Mouse (Mus musculus) right cerebral cortex, postnatal 36 days (tissue): ENCODE measurements at regions not wholly inside any gene's neighbourhood (a gene's known extent, or its start where the extent isn't known, plus 50 kb on each side); places are given as distances from the start of the nearest gene placed in this dataset.
A peak's percentile ranks its signal among the peaks of the same experiment; 100 is the strongest.
"Not testable (repeated sequence)": the region's sequence is repeated elsewhere in the genome, so short reads cannot be mapped to it uniquely, and the experiment has no call there.

Experiments
- DNase-seq, 2 experiments: peaks; one replicate each; pipeline ENCODE4 v3.0.0; 2022; ENCODE audit warnings: low spot score in 2 of 2, mixed read lengths in 1 of 2

DNA sequence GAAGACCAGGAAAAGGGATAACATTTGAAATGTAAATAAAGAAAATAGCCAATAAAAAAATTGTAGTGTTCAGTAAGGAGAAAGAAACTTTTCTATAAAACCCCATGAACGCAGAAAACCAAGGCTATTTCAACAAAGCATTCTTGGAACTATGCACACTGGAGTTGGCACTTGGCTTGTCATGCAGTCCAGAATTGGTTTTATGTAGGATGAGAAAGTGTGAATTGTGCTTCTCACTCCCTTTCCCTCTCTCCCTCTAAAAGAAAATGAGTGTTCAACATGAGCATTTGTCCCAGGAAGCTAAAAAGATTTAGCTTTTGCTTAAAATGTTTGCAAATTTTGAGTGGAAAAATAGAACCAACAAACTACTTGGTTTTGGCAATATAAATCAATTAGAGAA is 841.6 kb upstream of the Adam24 start:
- peak; percentile 9 to 42 for DNase-seq

DNA sequence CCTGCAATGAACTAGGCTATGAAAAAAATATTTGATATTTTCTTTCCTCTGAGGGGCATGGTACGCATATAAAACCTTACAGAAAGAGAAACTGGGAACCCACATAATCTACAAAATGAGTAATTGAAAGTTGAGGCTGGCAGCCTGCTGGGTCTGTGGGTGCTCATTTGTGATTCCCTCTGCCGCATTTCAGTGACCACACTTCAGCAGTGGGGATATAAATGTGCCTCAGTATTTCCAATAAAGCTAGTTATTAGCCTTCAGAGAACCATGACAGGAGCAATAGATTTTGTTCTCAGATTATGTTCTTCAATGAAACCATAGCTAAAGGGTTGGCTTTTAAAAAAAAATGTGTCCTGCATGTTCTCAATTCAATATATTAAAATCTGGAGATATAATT is 828.0 kb upstream of the Adam24 start:
- no peak for DNase-seq

DNA sequence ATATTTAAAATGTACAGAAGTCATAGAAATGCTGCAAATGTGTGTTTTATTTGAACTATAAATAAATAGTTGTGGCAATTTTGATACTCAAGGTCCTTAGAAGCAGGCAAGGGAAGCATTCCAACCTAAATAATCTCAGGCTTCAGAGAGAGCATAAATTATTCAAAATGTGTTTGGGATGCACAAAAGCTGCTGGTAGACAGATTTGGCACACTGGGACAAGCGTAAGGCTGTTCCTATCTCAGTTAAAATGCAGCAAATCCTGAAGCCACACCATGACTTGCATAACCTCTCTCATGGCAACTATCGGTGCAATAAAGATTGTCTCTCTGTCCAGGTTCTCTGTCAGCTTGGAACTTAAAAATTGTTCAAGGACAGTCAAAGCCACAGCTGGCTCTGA is 812.3 kb upstream of the Adam24 start:
- DNase-seq, result no peak

DNA sequence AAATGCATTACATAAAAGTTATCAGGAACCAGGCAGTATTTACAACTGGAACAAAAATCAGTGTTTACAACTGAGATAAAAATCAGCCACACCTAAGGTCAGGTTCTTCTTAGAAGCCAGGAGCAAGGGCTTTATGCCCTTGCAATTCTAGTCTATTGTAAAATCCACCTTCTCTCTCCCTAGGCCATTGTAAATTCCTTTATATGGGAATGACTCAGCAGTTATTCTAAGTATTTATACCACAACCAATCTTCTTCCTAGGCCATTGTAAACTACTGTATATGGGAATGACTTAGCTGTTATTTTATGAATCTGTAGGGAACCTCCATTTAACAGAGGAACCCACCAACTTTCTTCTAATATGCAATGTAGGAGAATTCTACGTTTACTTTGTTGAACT is 772.6 kb upstream of the Adam24 start:
- DNase-seq, result no peak

DNA sequence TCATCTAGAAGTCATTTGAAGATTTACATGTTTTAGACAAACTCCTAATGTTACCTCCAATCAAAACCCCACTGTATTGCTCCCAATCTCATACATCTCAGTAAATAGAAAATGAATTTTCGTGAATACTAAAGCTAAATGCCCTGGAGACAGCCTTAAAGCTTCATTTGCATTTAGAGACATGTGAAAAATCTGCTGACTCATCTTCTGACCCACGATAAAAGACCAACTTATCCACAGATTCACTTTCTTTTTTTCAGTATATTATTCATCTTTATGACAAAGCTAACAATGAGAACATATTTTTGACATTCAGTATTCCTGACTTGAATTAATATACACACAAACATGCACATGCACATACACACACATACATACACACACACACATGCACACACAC is 762.0 kb upstream of the Adam24 start:
- no peak for DNase-seq

DNA sequence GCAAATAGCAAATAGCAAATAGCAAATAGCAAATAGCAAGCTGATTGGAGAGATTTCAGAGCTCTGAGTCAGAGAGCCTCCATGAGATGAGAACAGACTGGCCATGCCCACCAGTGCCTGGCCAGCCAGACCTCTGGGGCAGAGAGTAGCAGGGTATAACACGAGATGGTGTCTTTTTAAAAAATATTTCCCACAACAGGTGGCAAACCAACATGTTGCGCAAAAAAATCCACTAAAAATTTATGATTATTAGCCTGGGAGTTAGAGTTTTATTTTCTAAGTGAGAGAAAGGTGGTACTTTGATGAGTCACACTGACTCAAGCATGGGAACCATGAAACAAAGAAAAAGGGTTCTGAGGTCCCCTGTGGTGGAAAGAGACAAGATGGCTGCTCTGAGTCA is 753.5 kb upstream of the Adam24 start:
- DNase-seq, result no peak

DNA sequence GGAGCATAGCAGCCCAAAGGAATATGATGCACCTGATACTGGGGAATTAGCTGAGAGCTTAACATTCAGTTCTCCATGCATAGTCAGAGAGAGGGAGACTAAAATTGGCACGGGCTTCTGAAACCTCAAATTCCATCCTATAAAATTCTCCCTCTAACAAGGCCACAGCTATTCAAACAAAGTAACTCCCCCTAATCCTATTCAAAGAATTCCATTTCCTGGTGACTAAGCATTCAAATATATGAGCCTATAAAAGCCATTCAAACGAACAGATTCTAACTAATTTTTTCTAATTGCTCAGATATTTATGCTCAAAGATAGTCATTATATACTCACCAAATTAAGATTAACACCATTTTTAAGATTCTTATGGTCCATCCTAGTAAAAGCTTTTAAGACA is 751.1 kb upstream of the Adam24 start:
- no peak for DNase-seq

DNA sequence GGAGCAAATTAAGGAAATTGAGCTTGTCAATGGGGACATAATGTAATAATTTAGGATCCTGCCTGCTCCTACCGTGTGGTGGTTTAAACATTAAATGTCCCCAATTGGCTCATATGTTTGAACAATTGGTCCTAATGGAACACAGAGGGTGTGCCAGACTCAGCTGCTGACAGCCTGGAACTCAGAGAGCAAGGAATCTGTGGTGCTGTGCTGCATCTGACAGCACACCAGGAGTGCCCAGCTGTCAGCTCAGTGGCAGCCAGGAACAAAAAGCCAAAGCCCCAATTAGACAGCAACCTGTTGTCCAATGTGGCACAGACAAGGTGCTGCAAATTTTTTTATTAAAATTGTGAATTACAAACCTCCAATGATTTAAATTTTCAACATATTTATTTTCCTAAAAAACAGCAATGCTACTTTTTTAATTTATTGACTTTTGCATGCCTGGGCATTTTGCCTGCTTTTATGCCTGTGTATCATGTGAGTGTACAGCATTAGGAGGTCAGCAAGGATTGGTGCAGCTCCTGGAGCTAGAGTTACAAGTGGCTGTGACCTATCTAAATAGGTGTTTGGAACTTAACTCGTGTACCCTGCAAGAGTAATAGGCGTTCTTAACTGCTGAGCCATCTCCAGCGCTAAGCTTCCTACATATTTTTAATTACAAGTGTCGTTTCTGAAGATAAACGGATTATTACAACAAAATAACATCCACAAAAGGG is 724.5 kb upstream of the Adam24 start:
- no peak for DNase-seq

DNA sequence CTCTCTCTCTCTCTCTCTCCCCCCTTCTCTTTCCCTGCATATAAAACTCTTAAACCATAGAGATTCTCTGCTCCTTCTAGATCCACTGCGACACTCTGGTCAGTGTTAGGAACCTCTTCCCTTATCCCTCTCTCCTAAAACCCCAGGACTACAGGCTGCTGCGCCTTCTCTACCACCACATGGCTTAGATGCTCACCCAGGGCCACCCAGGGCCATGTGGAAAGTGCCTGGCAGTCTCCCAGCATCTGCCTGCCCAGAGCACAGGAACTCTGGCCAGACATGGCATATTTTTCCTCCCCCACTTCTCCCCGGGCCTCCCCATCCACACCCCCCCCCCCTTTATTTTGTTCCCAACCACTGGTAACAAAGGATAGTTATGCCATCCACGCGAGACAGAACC is 720.4 kb upstream of the Adam24 start:
- DNase-seq, result no peak

DNA sequence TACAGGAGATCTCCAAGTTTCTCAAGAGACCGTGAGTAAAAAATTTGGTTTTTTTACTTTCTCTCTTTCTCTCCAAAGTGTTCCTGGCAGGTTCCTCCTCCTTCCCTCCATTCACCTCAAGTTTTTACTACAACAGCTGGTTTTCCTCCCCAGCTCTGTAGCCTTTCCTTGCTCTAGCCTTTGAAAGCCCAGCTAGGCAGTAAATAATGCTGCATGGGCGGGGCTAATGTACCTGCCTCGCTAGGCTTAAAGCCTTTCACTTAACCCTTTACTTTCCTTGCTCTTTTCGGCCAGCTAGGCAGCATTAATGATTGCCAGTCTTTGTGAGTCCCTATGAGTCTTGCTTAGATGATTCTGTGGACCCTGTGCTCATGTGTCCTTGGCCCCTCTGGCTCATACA is 720.0 kb upstream of the Adam24 start:
- DNase-seq, result no peak

DNA sequence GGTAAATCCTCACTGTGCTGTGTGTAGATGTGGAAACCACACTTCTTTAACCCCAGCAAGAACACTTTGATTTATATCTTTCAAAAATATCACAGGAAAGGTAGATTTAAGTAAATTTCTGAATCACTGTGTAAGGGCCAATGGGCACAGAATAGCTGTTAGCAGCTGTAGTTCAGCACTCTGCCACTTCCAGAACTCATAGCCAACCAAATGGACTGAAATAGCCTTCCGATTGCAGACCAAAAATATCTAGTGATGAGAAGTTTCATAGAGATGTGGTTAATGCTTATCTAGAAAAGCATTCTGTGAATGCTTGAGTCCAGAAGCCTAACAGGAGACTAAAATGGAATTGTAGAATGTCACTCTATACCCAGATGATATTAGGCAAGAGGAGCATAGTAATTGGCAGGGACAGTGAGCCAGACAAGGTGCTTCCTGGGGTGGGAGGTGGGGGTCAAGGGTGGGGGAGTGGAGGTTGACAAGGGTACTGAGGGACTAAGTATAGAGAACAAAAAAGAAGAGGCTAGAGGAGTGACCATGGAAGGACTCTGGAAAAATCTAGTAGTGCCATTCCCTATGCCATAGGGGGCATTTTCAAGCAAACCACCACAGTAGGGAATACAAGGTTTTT is 669.6 kb upstream of the Adam24 start:
- DNase-seq, result no peak

DNA sequence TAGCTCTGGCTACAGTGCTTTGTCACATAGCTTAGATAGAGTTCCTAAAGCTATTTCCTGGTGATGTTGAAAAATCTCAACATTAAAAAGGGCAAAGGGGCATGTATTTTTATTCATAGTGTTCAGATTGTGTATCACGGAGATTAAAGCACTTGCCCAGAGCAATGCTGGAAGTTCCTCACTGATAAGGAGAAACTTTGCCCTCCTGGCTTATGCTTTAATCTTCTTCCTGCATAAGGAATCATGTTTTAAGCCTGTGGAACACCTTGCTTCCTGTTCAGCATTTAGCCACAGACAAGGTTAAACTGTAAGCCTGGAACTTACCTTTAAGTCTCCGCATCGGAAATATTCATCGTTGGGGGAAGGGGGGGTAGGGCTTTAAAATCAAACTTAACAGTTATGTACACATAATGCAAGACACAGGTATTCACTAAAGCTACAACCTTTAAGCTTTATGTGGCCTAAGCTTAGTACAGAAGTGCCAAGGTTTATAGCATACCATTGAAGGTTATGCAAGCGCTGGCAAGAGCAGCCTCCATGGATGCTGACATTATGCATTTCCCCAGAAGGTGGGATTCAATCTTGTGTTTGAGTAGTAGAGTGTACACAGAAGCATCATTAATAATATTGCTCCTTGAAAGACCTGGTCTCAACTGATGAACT is 655.5 kb upstream of the Adam24 start:
- no peak for DNase-seq

DNA sequence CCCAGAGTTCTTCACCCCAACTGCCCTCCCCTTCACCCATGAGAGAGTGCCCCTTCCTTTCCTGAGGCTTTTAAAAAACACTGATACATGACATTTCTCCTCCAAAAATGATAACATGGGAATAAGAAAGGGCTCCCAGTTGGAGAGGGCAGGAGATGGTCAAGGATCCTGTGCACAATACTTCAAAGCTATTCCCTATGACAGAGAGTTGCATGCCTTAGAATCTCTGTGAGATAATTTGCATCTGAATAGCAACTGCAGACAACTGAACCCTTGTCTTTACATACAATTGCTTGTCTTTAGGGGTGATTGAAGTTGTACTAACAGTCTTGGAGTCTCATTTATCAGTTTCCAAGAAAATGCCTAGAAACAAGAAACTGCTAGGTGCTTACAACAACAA is 610.7 kb upstream of the Adam24 start:
- DNase-seq, result no peak

DNA sequence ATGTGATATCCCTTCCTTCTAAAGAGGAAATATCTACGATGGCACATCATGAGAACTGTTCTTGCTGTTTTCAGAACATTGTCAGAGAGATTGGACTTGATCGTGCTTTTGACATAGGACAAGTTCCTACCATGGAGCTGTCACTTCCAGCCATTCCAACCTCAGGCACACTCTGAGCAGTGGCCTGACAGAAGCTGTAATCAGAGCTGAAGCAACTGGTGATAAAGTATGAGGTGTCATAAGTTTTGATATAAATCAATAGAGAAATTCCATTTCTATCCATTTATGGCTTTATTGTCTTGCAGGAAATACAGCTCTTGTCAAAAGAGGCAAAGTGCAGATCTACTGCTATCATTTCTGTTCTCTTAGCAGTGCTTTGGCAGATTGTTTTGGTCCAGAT is 603.7 kb upstream of the Adam24 start:
- no peak for DNase-seq

DNA sequence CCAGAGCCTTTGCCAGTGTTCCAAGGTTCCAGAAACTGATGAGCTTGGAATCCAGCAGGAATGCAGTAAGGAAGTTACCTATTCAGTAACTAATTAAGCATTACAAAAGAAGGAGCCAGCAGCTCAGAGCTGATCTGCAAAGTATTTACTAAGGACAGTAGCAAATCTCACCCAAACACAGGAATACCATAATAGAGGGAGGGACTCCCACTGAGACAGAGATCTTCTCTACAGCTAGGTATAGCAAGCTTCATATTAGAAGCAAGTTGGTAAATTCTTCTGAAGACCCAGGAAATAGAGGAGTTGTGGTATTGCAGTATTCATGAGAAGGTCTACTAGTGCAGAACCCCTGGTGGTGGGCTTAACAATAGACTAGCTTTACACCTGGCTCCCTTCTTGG is 593.9 kb upstream of the Adam24 start:
- DNase-seq, result not testable (repeated sequence)

DNA sequence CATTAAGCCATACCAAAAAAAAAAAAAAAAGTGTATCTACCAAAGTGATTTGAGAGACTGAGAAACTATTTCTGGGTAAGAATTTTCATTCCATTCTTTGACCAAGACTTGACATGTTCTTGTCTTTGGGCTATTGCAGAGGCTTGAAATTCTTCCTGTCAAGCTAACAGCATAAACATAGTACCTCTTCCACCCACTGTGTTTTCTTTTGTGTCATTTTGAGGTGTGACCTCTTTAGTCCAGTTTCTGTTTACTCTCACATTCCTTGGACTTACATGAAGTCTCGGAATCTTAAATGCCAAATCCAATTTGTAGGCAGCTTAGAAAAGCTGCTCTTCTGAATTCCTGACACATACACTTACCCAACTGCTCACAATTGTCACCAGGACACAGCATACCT is 590.7 kb upstream of the Adam24 start:
- no peak for DNase-seq

DNA sequence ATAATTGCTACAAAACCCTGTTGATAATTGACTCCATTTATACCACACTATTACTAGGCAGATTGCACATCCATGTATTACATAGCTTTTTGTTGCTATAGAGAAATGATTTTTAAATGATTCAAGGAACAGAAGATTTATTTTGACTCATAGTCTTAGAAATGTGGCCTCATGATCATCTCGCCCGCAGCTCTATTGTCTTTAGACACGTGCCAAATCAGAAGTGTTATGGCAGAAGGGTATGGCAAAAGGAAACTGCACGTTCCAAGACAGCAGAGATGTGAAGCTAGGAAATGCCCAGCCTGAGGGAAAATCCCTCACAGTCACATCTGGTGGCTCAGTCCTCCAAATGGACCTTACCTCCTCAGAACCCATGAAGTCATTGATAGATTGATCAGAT is 585.5 kb upstream of the Adam24 start:
- no peak for DNase-seq

DNA sequence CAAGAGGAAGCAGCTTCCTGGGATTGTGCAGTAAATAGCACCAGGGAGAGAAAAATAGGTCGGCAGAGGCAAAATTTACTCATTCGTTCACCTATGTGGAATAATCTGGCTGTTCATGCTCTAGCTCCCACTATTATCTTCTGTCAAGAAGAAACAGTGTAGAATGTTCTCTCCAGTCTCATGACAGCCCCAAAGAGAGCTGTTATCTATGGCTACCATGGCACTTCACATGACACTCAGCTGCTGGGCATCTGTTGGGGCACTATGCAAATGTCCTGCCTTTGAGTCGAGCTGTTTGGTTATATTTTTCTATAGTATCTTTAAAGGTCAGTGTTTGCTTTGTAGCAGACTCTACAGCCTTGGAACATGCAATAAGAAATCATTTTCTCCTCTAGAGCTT is 550.5 kb upstream of the Adam24 start:
- DNase-seq, result no peak

DNA sequence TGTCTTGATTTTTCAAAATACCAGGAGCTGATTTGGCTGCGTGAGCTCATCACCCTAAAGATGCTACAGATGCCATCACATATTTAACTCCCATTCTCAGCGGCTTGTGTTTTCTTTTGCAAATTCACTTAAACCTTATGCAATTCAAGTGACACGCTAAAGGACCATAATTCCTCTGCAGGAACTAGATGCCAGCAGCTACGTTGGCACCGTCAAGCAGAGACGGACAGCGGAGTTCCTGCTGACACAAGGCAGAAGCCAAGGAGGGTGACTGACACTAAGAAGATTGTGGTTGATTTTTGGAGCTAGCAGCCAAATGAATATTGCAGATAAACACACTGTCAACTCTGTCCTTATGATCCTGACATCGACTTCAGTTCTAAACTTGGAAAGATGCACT is 547.7 kb upstream of the Adam24 start:
- no peak for DNase-seq

DNA sequence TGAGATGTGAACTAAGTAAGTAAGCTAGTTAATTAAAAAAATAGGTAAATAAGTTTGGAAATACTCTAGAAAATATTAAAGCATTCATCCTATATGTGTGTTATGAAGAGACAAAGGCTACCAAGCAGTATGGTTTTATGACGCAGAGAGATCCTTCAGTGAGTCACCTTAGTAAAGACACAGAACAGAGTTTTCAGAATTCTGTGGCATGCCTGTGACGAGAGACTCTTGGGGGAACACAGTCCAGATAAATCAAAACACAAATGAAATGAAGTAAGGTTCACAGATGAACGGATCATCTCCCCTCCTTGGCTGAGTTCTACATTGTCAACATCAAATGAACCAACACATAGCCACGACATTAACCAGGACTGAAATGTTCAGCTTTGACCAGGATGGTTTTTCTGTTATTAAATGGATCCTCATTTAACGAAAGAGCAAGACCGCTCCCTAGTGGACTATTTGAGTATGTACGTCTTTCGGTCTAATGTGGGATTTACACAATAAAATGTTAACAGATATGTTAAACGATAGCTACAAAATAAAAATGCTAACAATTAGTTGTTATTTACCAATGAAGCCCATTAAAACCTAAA is 542.1 kb upstream of the Adam24 start:
- peak; percentile 4 to 6 for DNase-seq

DNA sequence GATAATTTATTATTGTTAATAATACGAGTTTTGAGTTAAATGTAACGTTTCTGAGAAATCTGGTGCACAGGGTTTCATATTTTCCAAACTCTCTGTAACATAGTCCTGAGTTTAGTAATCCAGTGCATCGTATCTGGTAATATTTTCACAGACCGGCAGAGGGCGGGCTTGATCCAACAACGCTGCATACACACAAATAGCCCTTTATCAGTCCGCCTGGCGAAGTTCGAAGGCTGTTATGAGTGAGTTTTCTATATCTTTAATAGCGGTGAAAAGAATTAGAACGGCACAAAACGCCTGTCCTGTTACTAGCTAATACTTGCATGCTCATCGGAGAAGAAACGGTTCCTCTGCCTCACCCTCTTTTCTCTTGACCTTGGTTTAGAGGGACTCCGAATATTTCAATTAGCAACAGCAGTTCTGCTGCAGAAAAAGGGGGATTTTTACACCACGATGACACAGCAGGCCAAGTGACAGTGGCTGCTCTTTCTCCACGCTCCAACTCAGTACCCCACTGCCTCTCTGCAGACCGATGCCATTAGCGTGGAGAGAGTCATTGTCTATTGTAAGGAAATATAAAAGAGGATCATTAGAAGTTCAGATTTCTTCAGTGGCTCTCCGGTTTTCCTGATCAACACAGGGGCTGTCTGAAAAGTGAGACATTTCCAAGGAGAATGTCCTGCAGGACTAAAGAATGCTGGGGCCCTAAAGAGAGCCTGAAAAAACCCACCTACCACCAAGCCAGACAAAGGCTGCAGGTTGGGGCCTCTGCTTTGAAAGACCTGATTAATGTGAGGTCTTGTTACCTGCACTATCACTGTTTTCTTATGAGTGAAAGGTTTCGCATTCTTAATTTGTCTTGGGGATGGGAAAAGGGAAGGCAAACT is 523.7 kb upstream of the Adam24 start:
- peak; percentile 52 to 54 for DNase-seq

DNA sequence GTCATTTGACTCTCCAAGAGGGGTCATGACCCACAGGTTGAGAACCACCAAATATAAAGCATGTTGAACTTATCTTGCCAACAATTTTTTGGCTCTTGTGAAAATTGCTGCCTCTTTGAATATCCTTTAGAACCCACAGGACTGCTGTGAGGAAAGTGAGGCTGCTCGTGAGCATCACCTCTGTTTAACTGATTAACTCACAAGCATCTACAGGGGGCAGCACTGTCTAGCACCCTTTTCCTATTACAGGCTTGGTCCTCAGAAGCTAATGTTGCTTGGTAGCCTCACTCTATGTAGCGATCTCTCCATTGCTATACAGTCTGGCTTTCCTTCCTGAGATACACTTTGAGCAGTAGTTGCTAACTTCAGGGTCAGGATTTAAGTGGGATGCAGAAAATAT is 522.4 kb upstream of the Adam24 start:
- DNase-seq, result no peak
